Mouse (Mus musculus): ENCODE measurements around the gene Chek2. TPM values are rescaled to one million over a fixed set of nuclear protein-coding genes. Genes with fewer than 3 reads are reported as not detected.
A peak's percentile ranks its signal among the peaks of the same experiment; 100 is the strongest.

Chek2 gene
- polyA plus RNA-seq (2014; fragmentation: Nextera tagmentation; extraction: Ambion mirVana) = 62.6 and 68.2 TPM in 2 replicates

- Histone ChIP-seq H3K4me1 (replicated peaks; ENCODE audit: control insufficient read depth, insufficient read depth, low read length) (peaks cover 35% of the 10 kb centered on the region), H3K27ac (ENCODE audit: low read depth, low read length) (peak within 1 kb of the TSS; percentile 88), H3K4me2 (peak within 1 kb of the TSS; percentile 79), H3K9me3 (ENCODE audit: control insufficient read depth, low read length) (no peaks in the 10 kb centered on the region), H3K27me3 (replicated peaks; ENCODE audit: control insufficient read depth, insufficient read depth, low read length) (no peaks in the 10 kb centered on the region), H3K36me3 (ENCODE audit: control insufficient read depth, insufficient read depth, low read length) (peaks cover 13% of the 10 kb centered on the region), H3K9ac (ENCODE audit: low read depth, low read length) (peak within 1 kb of the TSS; percentile 91), H3K4me3 (ENCODE audit: low read depth, low read length) (peak within 1 kb of the TSS; percentile 87)
- peak; percentile 87 for ATAC-seq (replicated peaks; ENCODE audit: low FRiP score)
- WGBS = under 1% methylated on average over 41 of the region's 41 CpGs
- peak; percentile 90 for DNase-seq (ENCODE audit: low spot score)
These were observed at the start of gene Chek2, which contains the start of gene Hscb for GRCm38 (mm10) chr5:110839678-110840365. Gene Chek2 (plus strand): TSS chr5:110839979. Gene Hscb (minus strand): TSS chr5:110839777.

DNA sequence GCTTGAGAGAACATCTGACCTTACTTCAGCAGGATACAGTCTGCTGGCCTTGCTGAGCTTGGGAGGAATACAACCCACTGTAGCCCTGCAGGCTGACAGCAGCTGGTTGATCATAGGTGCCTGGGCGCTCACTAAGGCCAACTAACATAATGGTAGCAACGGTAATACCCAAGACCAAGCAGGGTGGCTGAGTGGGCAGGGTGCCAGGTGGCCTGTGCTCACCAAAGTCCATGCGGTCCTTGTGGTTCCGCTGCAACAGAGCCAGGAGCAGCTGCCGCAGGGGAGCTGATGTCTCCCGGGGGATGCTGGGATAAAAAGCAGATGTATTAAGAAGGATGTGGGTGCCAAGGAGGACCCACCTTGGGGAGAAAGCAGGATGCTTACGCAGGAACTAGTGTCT lies 45.4 kb upstream of the Chek2 start:
- Histone ChIP-seq H3K4me1 (replicated peaks; ENCODE audit: control insufficient read depth, insufficient read depth, low read length) (no peaks in the 10 kb centered on the region), H3K27me3 (replicated peaks; ENCODE audit: control insufficient read depth, insufficient read depth, low read length) (no peaks in the 10 kb centered on the region), H3K36me3 (ENCODE audit: control insufficient read depth, insufficient read depth, low read length) (peaks cover 45% of the 10 kb centered on the region), H3K4me3 (ENCODE audit: low read depth, low read length) (no peak overlapping the region), H3K9ac (ENCODE audit: low read depth, low read length) (no peak overlapping the region), H3K9me3 (ENCODE audit: control insufficient read depth, low read length) (no peaks in the 10 kb centered on the region), H3K4me2 (no peak overlapping the region), H3K27ac (ENCODE audit: low read depth, low read length) (no peak overlapping the region)
- 94% methylated on average over 7 of the region's 7 CpGs for WGBS
- ATAC-seq (replicated peaks; ENCODE audit: low FRiP score) = no peak
- no peak for DNase-seq (ENCODE audit: low spot score)

DNA sequence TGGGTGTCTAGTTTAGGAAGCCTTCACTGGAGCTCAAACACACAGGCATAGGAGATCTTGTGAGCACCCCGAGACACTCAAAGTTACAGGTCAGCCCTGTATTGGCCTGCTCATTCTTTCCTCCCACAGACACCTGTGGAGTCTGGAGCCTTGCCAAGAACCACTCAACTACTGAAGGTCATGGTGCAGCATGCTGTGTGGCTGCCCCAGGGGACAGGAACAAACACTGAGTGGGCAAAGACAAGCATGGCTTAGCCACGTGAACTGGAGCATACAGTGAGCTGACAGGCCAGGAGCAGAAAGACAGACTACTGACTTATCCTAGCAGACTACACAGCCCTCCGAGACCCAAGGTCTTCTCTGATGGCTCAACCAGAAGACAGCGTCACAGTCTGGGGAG lies 42.1 kb upstream of the Chek2 start:
- Histone ChIP-seq H3K27me3 (replicated peaks; ENCODE audit: control insufficient read depth, insufficient read depth, low read length) (no peaks in the 10 kb centered on the region), H3K4me1 (replicated peaks; ENCODE audit: control insufficient read depth, insufficient read depth, low read length) (peaks cover 5% of the 10 kb centered on the region), H3K4me2 (no peak overlapping the region), H3K9ac (ENCODE audit: low read depth, low read length) (no peak overlapping the region), H3K27ac (ENCODE audit: low read depth, low read length) (no peak overlapping the region), H3K4me3 (ENCODE audit: low read depth, low read length) (no peak overlapping the region), H3K9me3 (ENCODE audit: control insufficient read depth, low read length) (no peaks in the 10 kb centered on the region), H3K36me3 (ENCODE audit: control insufficient read depth, insufficient read depth, low read length) (peaks cover 27% of the 10 kb centered on the region)
- 76% methylated on average over 4 of the region's 4 CpGs for WGBS
- ATAC-seq (replicated peaks; ENCODE audit: low FRiP score) (no peak; the same call in 1 of the 2 replicates), DNase-seq (ENCODE audit: low spot score) (no peak)

DNA sequence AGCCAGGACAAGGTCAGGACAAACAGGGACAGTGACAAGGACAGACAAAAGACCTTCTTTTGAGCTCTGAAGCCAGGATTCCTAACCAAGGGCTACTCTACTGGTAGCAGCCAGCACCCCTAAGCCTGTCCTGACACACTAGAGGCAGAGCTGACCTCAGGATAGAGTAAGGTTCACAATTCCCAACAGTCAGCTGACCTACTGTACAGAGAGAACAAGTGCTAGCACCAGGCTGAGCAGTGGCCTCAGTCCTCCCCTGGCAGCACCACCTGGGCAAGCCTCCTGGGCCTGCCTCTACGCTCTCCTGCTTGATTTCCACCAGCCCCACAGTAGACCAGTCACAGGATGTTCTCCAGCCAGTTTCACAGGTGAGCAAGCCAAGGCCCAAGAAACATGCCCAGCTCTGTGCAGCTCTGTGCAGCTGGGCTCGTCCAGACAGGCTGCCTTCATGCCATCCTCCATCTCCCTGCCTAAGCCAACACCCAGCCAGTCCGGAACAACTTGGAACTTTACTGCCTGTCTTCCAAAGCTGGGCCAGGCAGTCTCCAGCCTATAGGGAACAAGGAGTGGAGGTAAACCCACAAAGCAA lies 38.6 kb upstream of the Chek2 start:
- WGBS = 87% methylated on average over 3 of the region's 3 CpGs
- ATAC-seq (replicated peaks; ENCODE audit: low FRiP score) (no peak), DNase-seq (ENCODE audit: low spot score) (no peak)
- Histone ChIP-seq H3K36me3 (ENCODE audit: control insufficient read depth, insufficient read depth, low read length) (peaks cover 12% of the 10 kb centered on the region), H3K9ac (ENCODE audit: low read depth, low read length) (no peak overlapping the region), H3K4me1 (replicated peaks; ENCODE audit: control insufficient read depth, insufficient read depth, low read length) (peaks cover 22% of the 10 kb centered on the region), H3K4me3 (ENCODE audit: low read depth, low read length) (no peak overlapping the region), H3K27me3 (replicated peaks; ENCODE audit: control insufficient read depth, insufficient read depth, low read length) (no peaks in the 10 kb centered on the region), H3K4me2 (no peak overlapping the region), H3K9me3 (ENCODE audit: control insufficient read depth, low read length) (no peaks in the 10 kb centered on the region), H3K27ac (ENCODE audit: low read depth, low read length) (no peak overlapping the region)

- DNase-seq (ENCODE audit: low spot score) (no peak), ATAC-seq (replicated peaks; ENCODE audit: low FRiP score) (no peak)
- H3K9me3 ChIP-seq (ENCODE audit: control insufficient read depth, low read length) = no peaks in the 10 kb centered on the region
- peaks cover 28% of the 10 kb centered on the region for H3K4me1 ChIP-seq (replicated peaks; ENCODE audit: control insufficient read depth, insufficient read depth, low read length)
- H3K9ac ChIP-seq (ENCODE audit: low read depth, low read length) = no peak overlapping the region
- H3K27me3 ChIP-seq (replicated peaks; ENCODE audit: control insufficient read depth, insufficient read depth, low read length) = no peaks in the 10 kb centered on the region
- H3K36me3 ChIP-seq (ENCODE audit: control insufficient read depth, insufficient read depth, low read length) = peaks cover 6% of the 10 kb centered on the region
- no peak overlapping the region for H3K4me3 ChIP-seq (ENCODE audit: low read depth, low read length)
- 80% methylated on average over 4 of the region's 4 CpGs for WGBS
- H3K27ac ChIP-seq (ENCODE audit: low read depth, low read length) = no peak overlapping the region
- H3K4me2 ChIP-seq = no peak overlapping the region
These were observed 37.6 kb upstream of the Chek2 start for GRCm38 (mm10) chr5:110802186-110802585.

- Histone ChIP-seq H3K4me1 (replicated peaks; ENCODE audit: control insufficient read depth, insufficient read depth, low read length) (peaks cover 34% of the 10 kb centered on the region), H3K27me3 (replicated peaks; ENCODE audit: control insufficient read depth, insufficient read depth, low read length) (no peaks in the 10 kb centered on the region), H3K4me3 (ENCODE audit: low read depth, low read length) (no peak overlapping the region), H3K4me2 (no peak overlapping the region), H3K9me3 (ENCODE audit: control insufficient read depth, low read length) (no peaks in the 10 kb centered on the region), H3K9ac (ENCODE audit: low read depth, low read length) (no peak overlapping the region), H3K36me3 (ENCODE audit: control insufficient read depth, insufficient read depth, low read length) (peaks cover 3% of the 10 kb centered on the region), H3K27ac (ENCODE audit: low read depth, low read length) (no peak overlapping the region)
- ATAC-seq (replicated peaks; ENCODE audit: low FRiP score) (no peak), DNase-seq (ENCODE audit: low spot score) (no peak)
These were observed 37.0 kb upstream of the Chek2 start for GRCm38 (mm10) chr5:110802809-110803208.

DNA sequence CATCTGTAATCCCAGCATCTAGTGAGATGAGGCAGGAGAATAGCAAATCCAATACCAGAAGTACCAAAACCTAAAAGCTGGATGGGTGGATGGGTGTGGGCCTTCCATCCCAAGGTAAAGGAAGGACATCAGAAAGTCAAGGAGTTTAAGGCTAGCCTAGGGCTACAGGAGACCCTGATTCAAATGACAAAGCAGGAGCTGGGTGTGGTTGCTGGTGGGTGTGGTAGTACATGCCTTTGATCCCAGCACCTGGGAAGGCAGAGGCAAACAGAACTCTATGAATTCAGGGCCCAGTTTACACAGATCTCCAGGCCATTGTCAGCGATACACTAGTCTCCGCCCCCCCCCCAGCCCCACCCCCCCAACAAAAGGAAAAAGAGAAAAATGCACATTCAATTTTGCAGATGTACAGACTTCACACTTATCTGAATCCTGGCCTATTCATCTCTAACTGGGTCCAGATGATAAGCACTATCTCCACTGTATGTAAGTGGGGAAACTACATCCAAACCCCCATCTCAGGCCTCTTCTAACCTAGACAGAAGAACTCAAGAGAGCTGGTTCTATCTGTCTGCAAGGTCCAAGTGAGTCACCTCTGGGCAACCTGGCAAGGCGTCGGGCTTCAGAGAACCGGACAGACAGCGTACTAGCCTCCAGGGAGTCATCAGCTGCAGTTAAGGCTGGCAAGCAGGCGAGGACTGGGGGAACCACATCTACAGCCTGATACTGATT lies 35.6 kb upstream of the Chek2 start:
- Histone ChIP-seq H3K27me3 (replicated peaks; ENCODE audit: control insufficient read depth, insufficient read depth, low read length) (no peaks in the 10 kb centered on the region), H3K4me3 (ENCODE audit: low read depth, low read length) (0 out of 2 replicates have a peak overlapping the region, but pooled peaks have one; percentile 11), H3K4me2 (peak overlapping the region; percentile 43), H3K9me3 (ENCODE audit: control insufficient read depth, low read length) (no peaks in the 10 kb centered on the region), H3K4me1 (replicated peaks; ENCODE audit: control insufficient read depth, insufficient read depth, low read length) (peaks cover 46% of the 10 kb centered on the region), H3K9ac (ENCODE audit: low read depth, low read length) (no peak overlapping the region), H3K36me3 (ENCODE audit: control insufficient read depth, insufficient read depth, low read length) (no peaks in the 10 kb centered on the region; the same call in none of the 2 replicates), H3K27ac (ENCODE audit: low read depth, low read length) (peak overlapping the region; percentile 57)
- ATAC-seq (replicated peaks; ENCODE audit: low FRiP score) (peak; percentile 40), DNase-seq (ENCODE audit: low spot score) (no peak)
- 66% methylated on average over 7 of the region's 7 CpGs for WGBS

DNA sequence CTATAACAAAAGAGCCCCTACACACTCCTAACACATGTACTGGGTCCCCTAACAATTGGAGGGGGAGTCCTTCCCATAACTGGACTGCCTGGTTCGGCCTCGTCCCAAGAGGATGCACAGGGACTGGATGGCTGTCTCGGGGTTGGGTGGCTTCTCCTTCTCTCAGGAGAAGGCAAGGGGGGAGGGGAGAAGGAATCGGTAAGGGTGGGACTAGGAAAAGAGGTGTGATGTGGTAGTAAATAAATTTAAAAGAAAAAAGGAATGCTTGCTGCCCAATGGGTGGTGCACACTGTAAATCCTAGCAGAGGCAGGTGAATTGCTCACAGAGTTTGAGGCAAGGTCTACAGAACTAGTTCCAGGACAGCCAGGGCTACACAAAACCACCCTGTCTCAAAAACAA lies 33.6 kb upstream of the Chek2 start:
- H3K27ac ChIP-seq (ENCODE audit: low read depth, low read length) = no peak overlapping the region
- ATAC-seq (replicated peaks; ENCODE audit: low FRiP score) (no peak), DNase-seq (ENCODE audit: low spot score) (no peak)
- no peak overlapping the region for H3K4me2 ChIP-seq
- no peak overlapping the region for H3K4me3 ChIP-seq (ENCODE audit: low read depth, low read length)
- no peaks in the 10 kb centered on the region for H3K9me3 ChIP-seq (ENCODE audit: control insufficient read depth, low read length)
- no peaks in the 10 kb centered on the region for H3K27me3 ChIP-seq (replicated peaks; ENCODE audit: control insufficient read depth, insufficient read depth, low read length)
- WGBS = 85% methylated on average over 4 of the region's 4 CpGs
- no peak overlapping the region for H3K9ac ChIP-seq (ENCODE audit: low read depth, low read length)
- peaks cover 48% of the 10 kb centered on the region for H3K4me1 ChIP-seq (replicated peaks; ENCODE audit: control insufficient read depth, insufficient read depth, low read length)
- no peaks in the 10 kb centered on the region; the same call in 1 of the 2 replicates for H3K36me3 ChIP-seq (ENCODE audit: control insufficient read depth, insufficient read depth, low read length)
